ENCODE assay signal across 13 mouse cellular contexts in genomic region chr1:162092899-162093659, GRCm38 (mm10).
DNase-seq lines count a peak whose midpoint lies in the region; ATAC-seq and TF ChIP-seq lines count a peak whose summit lies in the region.
"Had no signal": no experiment of that assay in that cellular context is flagged by ENCODE, and none has a peak within 500 bp of the region (broad histone marks: within the 10 kb centered on the region; RNA-seq: fewer than 3 reads in every experiment).

No protein-coding gene starts in this region.

- H3K9ac ChIP-seq in hindbrain, embryonic 12.5 days, result no peak overlapping the region
- no peak overlapping the region for H3K9ac ChIP-seq in hindbrain, embryonic 16.5 days (ENCODE audit: low read depth, low read length)
- peak overlapping the region; percentile 50 for H3K9ac ChIP-seq in CH12.LX (ENCODE audit: insufficient read depth, low read depth)
- H3K9ac ChIP-seq in limb, embryonic 14.5 days (ENCODE audit: low read depth, low read length, severe bottlenecking), result no peak overlapping the region
- no peak overlapping the region for H3K9ac ChIP-seq in midbrain, embryonic 15.5 days
- H3K9ac ChIP-seq: embryonic facial prominence, embryonic 12.5 days; liver, embryonic 14.5 days had no signal

- DNase-seq in CH12.LX (ENCODE audit: extremely low read depth) (peak; percentile 93), adipocyte (ENCODE audit: low spot score) (peak; percentile 89)
- DNase-seq in limb, embryonic 14.5 days (ENCODE audit: low spot score), result peak; percentile 47
- DNase-seq: adrenal gland, adult 2 months; cerebellum, adult 11-12 months had no signal

- no peak for ATAC-seq in hindbrain, embryonic 12.5 days (ENCODE audit: low FRiP score)
- no peak for ATAC-seq in hindbrain, embryonic 16.5 days
- ATAC-seq in limb, embryonic 14.5 days (ENCODE audit: low FRiP score, low read depth), result peak; percentile 76
- ATAC-seq in midbrain, embryonic 15.5 days (replicated peaks), result no peak
- ATAC-seq in inflammation-experienced regulatory T-cells, adult 6 months, result no peak
- ATAC-seq: midbrain, embryonic 16.5 days had no signal

- 0 out of 2 replicates have a peak, but pooled peaks have one; percentile 23 for TF ChIP-seq POLR2A in CH12.LX (IDR thresholded peaks at IDR 0.05; ENCODE audit: low read depth, low read length)
- TF ChIP-seq POLR2A in limb, embryonic 14.5 days (IDR thresholded peaks at IDR 0.05; ENCODE audit: borderline replicate concordance, extremely low read depth, insufficient read depth, insufficient read length), result no peak

- no peaks in the 10 kb centered on the region for H3K4me1 ChIP-seq in hindbrain, embryonic 12.5 days
- H3K4me1 ChIP-seq in hindbrain, embryonic 16.5 days (ENCODE audit: control insufficient read depth, insufficient read depth, low read depth, low read length), result no peaks in the 10 kb centered on the region
- peaks cover 3 to 27% of the 10 kb centered on the region in 2 experiments for H3K4me1 ChIP-seq in CH12.LX (ENCODE audit: control insufficient read depth in 1 of 2, insufficient read depth in 2 of 2)
- H3K4me1 ChIP-seq in limb, embryonic 14.5 days (ENCODE audit: control insufficient read depth, insufficient read depth, low read length), result peaks cover 14% of the 10 kb centered on the region
- no peaks in the 10 kb centered on the region for H3K4me1 ChIP-seq in midbrain, embryonic 15.5 days

- no peaks in the 10 kb centered on the region; the same call in 1 of the 2 replicates for H3K79me2 ChIP-seq in CH12.LX (replicated peaks; ENCODE audit: control insufficient read depth, extremely low read depth, insufficient read depth, poor library complexity, severe bottlenecking)

- 73% methylated on average over 3 of the region's 3 CpGs for WGBS in hindbrain, embryonic 12.5 days
- 71% methylated on average over 3 of the region's 3 CpGs for WGBS in hindbrain, embryonic 16.5 days
- WGBS in limb, embryonic 14.5 days, result 44% methylated on average over 3 of the region's 3 CpGs
- WGBS in midbrain, embryonic 15.5 days, result 79% methylated on average over 3 of the region's 3 CpGs

- H3K9me3 ChIP-seq in hindbrain, embryonic 12.5 days (replicated peaks), result no peaks in the 10 kb centered on the region
- H3K9me3 ChIP-seq in hindbrain, embryonic 16.5 days (ENCODE audit: control insufficient read depth, low read length), result no peaks in the 10 kb centered on the region; the same call in 1 of the 2 replicates
- peaks cover 3% of the 10 kb centered on the region for H3K9me3 ChIP-seq in CH12.LX (replicated peaks; ENCODE audit: low read length)
- H3K9me3 ChIP-seq in limb, embryonic 14.5 days (ENCODE audit: control insufficient read depth, low read length), result peaks cover 4% of the 10 kb centered on the region; the same call in 1 of the 2 replicates
- H3K9me3 ChIP-seq in midbrain, embryonic 15.5 days, result no peaks in the 10 kb centered on the region
- H3K9me3 ChIP-seq: G1E had no signal

- dilution Hi-C loops in CH12.LX (cut with MboI; ENCODE audit: extremely low pct_ligation_motif_present, extremely low pct_unique_long_range_greater_than_20kb, low sequenced_read_pairs), result no loop called here

- no peaks in the 10 kb centered on the region for H3K27me3 ChIP-seq in hindbrain, embryonic 12.5 days
- no peaks in the 10 kb centered on the region for H3K27me3 ChIP-seq in hindbrain, embryonic 16.5 days (replicated peaks; ENCODE audit: control insufficient read depth, insufficient read depth, low read length)
- no peaks in the 10 kb centered on the region for H3K27me3 ChIP-seq in CH12.LX (replicated peaks)
- no peaks in the 10 kb centered on the region for H3K27me3 ChIP-seq in limb, embryonic 14.5 days (ENCODE audit: control insufficient read depth, insufficient read depth, low read length)
- no peaks in the 10 kb centered on the region for H3K27me3 ChIP-seq in midbrain, embryonic 15.5 days (replicated peaks)
- H3K27me3 ChIP-seq: embryonic facial prominence, embryonic 12.5 days had no signal

- no peak for TF ChIP-seq CTCF in CH12.LX (conservative IDR thresholded peaks at IDR 0.05 in 1 of 2, IDR thresholded peaks at IDR 0.05 in 1 of 2; ENCODE audit: low read depth in 2 of 2, low read length in 2 of 2)

- in situ Hi-C loops in CH12.LX (cut with MboI; ENCODE audit: low pct_ligation_motif_present, low pct_unique_long_range_greater_than_20kb, low sequenced_read_pairs), result no loop called here

- no peak; the same call in 1 of the 2 replicates for TF ChIP-seq RAD21 in CH12.LX (IDR thresholded peaks at IDR 0.05; ENCODE audit: low read depth, low read length)

- TF ChIP-seq EP300 in CH12.LX (IDR thresholded peaks at IDR 0.05; ENCODE audit: low read length), result peak; percentile 88

- H3K4me3 ChIP-seq in hindbrain, embryonic 12.5 days, result no peak overlapping the region
- H3K4me3 ChIP-seq in hindbrain, embryonic 16.5 days (ENCODE audit: low read length), result no peak overlapping the region
- no peak overlapping the region for H3K4me3 ChIP-seq in CH12.LX (replicated peaks in 1 of 3; ENCODE audit: low read depth in 2 of 3, low read length in 2 of 3, poor library complexity in 1 of 3)
- no peak overlapping the region for H3K4me3 ChIP-seq in limb, embryonic 14.5 days (replicated peaks; ENCODE audit: low read length)
- no peak overlapping the region for H3K4me3 ChIP-seq in midbrain, embryonic 15.5 days
- H3K4me3 ChIP-seq: embryonic facial prominence, embryonic 12.5 days had no signal

- no peak overlapping the region for H3K4me2 ChIP-seq in hindbrain, embryonic 12.5 days (replicated peaks)
- H3K4me2 ChIP-seq in hindbrain, embryonic 16.5 days (ENCODE audit: low read length), result no peak overlapping the region
- H3K4me2 ChIP-seq in CH12.LX (ENCODE audit: insufficient read depth, low read depth, poor library complexity, severe bottlenecking), result peak overlapping the region; percentile 94
- no peak overlapping the region for H3K4me2 ChIP-seq in limb, embryonic 14.5 days (replicated peaks; ENCODE audit: low read depth, low read length, severe bottlenecking)
- no peak overlapping the region for H3K4me2 ChIP-seq in midbrain, embryonic 15.5 days
- H3K4me2 ChIP-seq: embryonic facial prominence, embryonic 12.5 days had no signal

- H3K36me3 ChIP-seq in hindbrain, embryonic 12.5 days, result no peaks in the 10 kb centered on the region
- no peaks in the 10 kb centered on the region for H3K36me3 ChIP-seq in hindbrain, embryonic 16.5 days (ENCODE audit: control insufficient read depth, insufficient read depth, low read length)
- no peaks in the 10 kb centered on the region for H3K36me3 ChIP-seq in CH12.LX (replicated peaks in 1 of 2; ENCODE audit: control insufficient read depth in 1 of 2, insufficient read depth in 1 of 2, low read length in 1 of 2)
- no peaks in the 10 kb centered on the region; the same call in 1 of the 2 replicates for H3K36me3 ChIP-seq in limb, embryonic 14.5 days (ENCODE audit: control insufficient read depth, insufficient read depth, low read length)
- no peaks in the 10 kb centered on the region for H3K36me3 ChIP-seq in midbrain, embryonic 15.5 days (replicated peaks)
- H3K36me3 ChIP-seq: embryonic facial prominence, embryonic 12.5 days; G1E had no signal

- 0 out of 2 replicates have a peak overlapping the region, but pooled peaks have one; percentile 12 for H3K27ac ChIP-seq in hindbrain, embryonic 12.5 days
- H3K27ac ChIP-seq in hindbrain, embryonic 16.5 days (ENCODE audit: low read depth, low read length), result no peak overlapping the region
- peak overlapping the region; percentile 88 for H3K27ac ChIP-seq in CH12.LX (ENCODE audit: insufficient read depth, low read depth)
- peak overlapping the region; percentile 84 for H3K27ac ChIP-seq in limb, embryonic 14.5 days (replicated peaks; ENCODE audit: low read depth, low read length)
- H3K27ac ChIP-seq in midbrain, embryonic 15.5 days, result no peak overlapping the region
- H3K27ac ChIP-seq: liver, embryonic 14.5 days had no signal

TF ChIP-seq in CH12.LX, 34 proteins besides CTCF, POLR2A, EP300 and RAD21 (continues in another document):
- TF ChIP-seq MXI1 (IDR thresholded peaks at IDR 0.05; ENCODE audit: low read depth, low read length), result no peak
- TF ChIP-seq NELFE (IDR thresholded peaks at IDR 0.05; ENCODE audit: low read depth, low read length), result no peak
- peak; percentile 83 for TF ChIP-seq CHD2 (IDR thresholded peaks at IDR 0.05; ENCODE audit: low read length)
- no peak for TF ChIP-seq ZC3H11A (IDR thresholded peaks at IDR 0.05; ENCODE audit: low read depth, low read length)
- no peak; the same call in none of the 2 replicates for TF ChIP-seq HCFC1 (IDR thresholded peaks at IDR 0.05; ENCODE audit: low read depth, low read length)
- peak; percentile 79 for TF ChIP-seq MEF2A (IDR thresholded peaks at IDR 0.05; ENCODE audit: borderline replicate concordance, low read depth, low read length)
- TF ChIP-seq TCF12 (IDR thresholded peaks at IDR 0.05; ENCODE audit: low read depth, low read length), result peak; percentile 75
- TF ChIP-seq USF1 (IDR thresholded peaks at IDR 0.05; ENCODE audit: low read depth, low read length), result no peak
- no peak for TF ChIP-seq ZMIZ1 (IDR thresholded peaks at IDR 0.05; ENCODE audit: low read depth, low read length)
- no peak for TF ChIP-seq MAFK (IDR thresholded peaks at IDR 0.05; ENCODE audit: insufficient replicate concordance, low read length)
- no peak for TF ChIP-seq POLR2AphosphoS2 (IDR thresholded peaks at IDR 0.05; ENCODE audit: low read depth, low read length)
- TF ChIP-seq SIN3A (IDR thresholded peaks at IDR 0.05; ENCODE audit: low read length), result peak; percentile 63
- no peak for TF ChIP-seq MAZ (IDR thresholded peaks at IDR 0.05; ENCODE audit: low read depth, low read length)
- TF ChIP-seq JUN (IDR thresholded peaks at IDR 0.05; ENCODE audit: insufficient read depth, low read depth, low read length), result 0 out of 2 replicates have a peak, but pooled peaks have one; percentile 38
- TF ChIP-seq NRF1 (IDR thresholded peaks at IDR 0.05; ENCODE audit: low read depth, low read length), result no peak
- no peak for TF ChIP-seq E2F4 (IDR thresholded peaks at IDR 0.05; ENCODE audit: insufficient replicate concordance, low read depth, low read length)
- TF ChIP-seq ELF1 (IDR thresholded peaks at IDR 0.05; ENCODE audit: low read depth, low read length), result peak; percentile 59
- peak; percentile 57; the same call in 1 of the 2 replicates for TF ChIP-seq MYC (IDR thresholded peaks at IDR 0.05; ENCODE audit: low read depth, low read length)
- peak; percentile 66 for TF ChIP-seq ZNF384 (IDR thresholded peaks at IDR 0.05; ENCODE audit: low read depth, low read length)
- TF ChIP-seq PAX5 (IDR thresholded peaks at IDR 0.05; ENCODE audit: low read length), result no peak
- no peak for TF ChIP-seq MAX (IDR thresholded peaks at IDR 0.05; ENCODE audit: low read length)
- no peak for TF ChIP-seq GABPA (IDR thresholded peaks at IDR 0.05; ENCODE audit: insufficient replicate concordance, low read depth, low read length)
- no peak for TF ChIP-seq KAT2A (IDR thresholded peaks at IDR 0.05; ENCODE audit: insufficient replicate concordance, low read length)
- peak; percentile 68; the same call in 1 of the 2 replicates for TF ChIP-seq RCOR1 (conservative IDR thresholded peaks at IDR 0.05; ENCODE audit: low read depth, low read length)
- TF ChIP-seq ZKSCAN1 (IDR thresholded peaks at IDR 0.05; ENCODE audit: borderline replicate concordance, low read depth, low read length), result no peak

Comparison
In these comparisons a context has a peak if more than half of its experiments do, and no peak if none do; other contexts are left out.
1. H3K27ac ChIP-seq: peak in hindbrain, embryonic 12.5 days (single experiment), CH12.LX (single experiment) and limb, embryonic 14.5 days (single experiment); none in hindbrain, embryonic 16.5 days (single experiment) and midbrain, embryonic 15.5 days (single experiment).
2. Peak in every context shown above with its lines, with median percentiles within 50 percentile points of each other: DNase-seq.